ENCODE assay signal across 28 mouse cellular contexts in the genomic region with DNA sequence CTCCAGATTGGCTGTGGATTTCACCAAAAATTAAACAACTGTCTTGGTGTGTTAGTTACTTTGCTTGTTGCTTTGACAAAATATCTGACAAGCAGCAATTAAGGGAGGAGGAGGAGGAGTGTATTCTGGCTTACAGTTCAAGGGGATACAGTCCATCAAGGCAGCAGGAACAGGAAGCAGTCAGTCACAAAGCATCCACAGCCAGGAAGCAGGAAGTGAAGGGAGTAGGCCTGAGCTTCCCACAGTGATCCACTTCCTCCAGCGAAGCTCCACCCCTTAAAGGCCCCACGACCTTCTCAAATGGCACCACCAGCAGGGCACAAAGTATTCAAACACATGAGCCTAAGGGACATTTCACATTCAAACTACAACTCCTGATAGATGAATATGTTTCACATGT. TPM values are rescaled to one million over a fixed set of nuclear protein-coding genes. Genes with fewer than 3 reads are reported as not detected.
DNase-seq lines count a peak whose midpoint lies in the region; ATAC-seq lines count a peak whose summit lies in the region.
"Had no signal": no experiment of that assay in that cellular context is flagged by ENCODE, and none has a peak within 500 bp of the region (broad histone marks: within the 10 kb centered on the region; RNA-seq: fewer than 3 reads in every experiment).

No protein-coding gene starts in this region.

- peaks cover 7% of the 10 kb centered on the region for H3K9me3 ChIP-seq in megakaryocyte, embryonic 14.5 days
- H3K9me3 ChIP-seq: forebrain, embryonic 10.5 days; forebrain, embryonic 15.5 days; liver, embryonic 15.5 days had no signal

- no peak for ATAC-seq in CD4-positive, CD25-positive, alpha-beta regulatory T cell, adult 4 months
- ATAC-seq: forebrain, embryonic 15.5 days; inflammation-experienced regulatory T-cells, adult 6 months had no signal

- H3K4me3 ChIP-seq in megakaryocyte, embryonic 14.5 days (replicated peaks), result peak overlapping the region; percentile 44
- H3K4me3 ChIP-seq: embryonic facial prominence, embryonic 12.5 days; forebrain, embryonic 10.5 days; forebrain, embryonic 15.5 days; heart, adult 2 months; heart, embryonic 13.5 days; limb, embryonic 12.5 days; liver, embryonic 15.5 days had no signal

- peaks cover 15% of the 10 kb centered on the region for H3K4me1 ChIP-seq in megakaryocyte, embryonic 14.5 days

- peaks cover 6% of the 10 kb centered on the region for H3K36me3 ChIP-seq in megakaryocyte, embryonic 14.5 days (replicated peaks; ENCODE audit: low read length)
- H3K36me3 ChIP-seq: embryonic facial prominence, embryonic 12.5 days; forebrain, embryonic 10.5 days; forebrain, embryonic 15.5 days; heart, embryonic 13.5 days; limb, embryonic 12.5 days; liver, embryonic 15.5 days had no signal

- no peaks in the 10 kb centered on the region for H3K27me3 ChIP-seq in megakaryocyte, embryonic 14.5 days (replicated peaks)
- H3K27me3 ChIP-seq: embryonic facial prominence, embryonic 12.5 days; forebrain, embryonic 15.5 days; heart, embryonic 13.5 days; limb, embryonic 12.5 days; liver, embryonic 15.5 days had no signal

- peak; percentile 29 for DNase-seq in CD4-positive, CD25-positive, alpha-beta regulatory T cell, adult 2 months (ENCODE audit: low read depth, low spot score)
- DNase-seq in A20 (ENCODE audit: low read depth, low spot score), result peak; percentile 26
- DNase-seq in R1 (ENCODE audit: low read depth, low spot score), result peak; percentile 62
- no peak for DNase-seq in cerebellum, postnatal 4 days (ENCODE audit: low spot score in 2 of 2)
- DNase-seq in ovary, postnatal 36 days (ENCODE audit: low spot score), result no peak
- DNase-seq in testis, postnatal 10 days (ENCODE audit: low spot score), result no peak
- DNase-seq: adrenal gland, postnatal 25 days; cerebellum, adult 2 months; cerebellum, postnatal 25 days; gastrocnemius, postnatal 25 days; heart, adult 2 months; heart, postnatal 10 days; kidney, adult 11 months; kidney, postnatal 14 days; lung, embryonic 14.5 days; lung, postnatal 36 days; midbrain, embryonic 14.5 days; right cerebral cortex, postnatal 4 days; thymus, postnatal 14 days had no signal

RNA-seq across cellular contexts. Expression of gene Cnot6l, which starts 2.8 kb away (rescaled TPM):
- 10 to 100 TPM; 72.2 to 73.2 TPM for polyA plus RNA-seq in CD4-positive, CD25-positive, alpha-beta regulatory T cell, adult 4 months (2017; shearing (Covaris generic))
- 0.35 and 1.6 TPM in 2 replicates for polyA plus RNA-seq in megakaryocyte, embryonic 14.5 days (2012; ENCODE audit: insufficient read depth, low replicate concordance)

RNA-seq across cellular contexts. Expression of gene Mrpl1, which starts 42.5 kb away (rescaled TPM):
- polyA plus RNA-seq in CD4-positive, CD25-positive, alpha-beta regulatory T cell, adult 4 months (2017; shearing (Covaris generic)), result 10 to 100 TPM; 23.2 to 24.7 TPM
- 1.1 TPM in 1 of 2 replicates, not detected in the other for polyA plus RNA-seq in megakaryocyte, embryonic 14.5 days (2012; ENCODE audit: insufficient read depth, low replicate concordance)

Comparison
In these comparisons a context has a peak if more than half of its experiments do, and no peak if none do; other contexts are left out.
1. DNase-seq: peak in CD4-positive, CD25-positive, alpha-beta regulatory T cell, adult 2 months (single experiment), A20 (single experiment) and R1 (single experiment); none in cerebellum, postnatal 4 days (0 of 2), ovary, postnatal 36 days (single experiment) and testis, postnatal 10 days (single experiment).
2. RNA of gene Cnot6l, which starts 2.8 kb away (polyA plus RNA-seq): 72.2 to 73.2 TPM in CD4-positive, CD25-positive, alpha-beta regulatory T cell, adult 4 months; 0.35 to 1.6 TPM in megakaryocyte, embryonic 14.5 days; every median in the first group is over 10 times any median in the second.
3. RNA of gene Mrpl1, which starts 42.5 kb away (polyA plus RNA-seq): 23.2 to 24.7 TPM in CD4-positive, CD25-positive, alpha-beta regulatory T cell, adult 4 months; 1.1 TPM in megakaryocyte, embryonic 14.5 days; every median in the first group is over 10 times any median in the second.